Mouse (Mus musculus) olfactory bulb, adult 2 months (tissue): Measurements from ENCODE around the gene Lrrc8a. TPM values are rescaled to one million over a fixed set of nuclear protein-coding genes. Genes with fewer than 3 reads are reported as not detected.

Experiments used
- H3K27ac ChIP-seq: fragments of 200-500 bp; 2 replicates; pipeline ENCODE4 v1.5.1; 2012; ENCODE audit warnings: low read depth, low read length; ENCODE audit not compliant: insufficient read depth
- H3K4me1 ChIP-seq: fragments of 200-500 bp; 2 replicates; pipeline ENCODE4 v1.6.1; 2012; ENCODE audit warnings: low read length; ENCODE audit not compliant: control insufficient read depth, insufficient read depth
- H3K4me3 ChIP-seq: fragments of 200-500 bp; 2 replicates; pipeline ENCODE4 v1.5.1; 2012; ENCODE audit warnings: mild to moderate bottlenecking, low read depth, low read length, moderate library complexity; ENCODE audit not compliant: insufficient read depth
- CTCF ChIP-seq: fragments of 200-500 bp; IDR thresholded peaks from 2 replicates; pipeline ENCODE4 v1.5.1; 2012; ENCODE audit warnings: low read depth, mild to moderate bottlenecking, low read length, moderate library complexity; ENCODE audit not compliant: insufficient read depth
- POLR2A ChIP-seq: fragments of 200-500 bp; IDR thresholded peaks from 2 replicates; pipeline ENCODE4 v1.6.1; 2012; ENCODE audit warnings: mild to moderate bottlenecking, low read depth, low read length, moderate library complexity; ENCODE audit not compliant: insufficient read depth
- WGBS: fragments of 180-500 bp; shearing (Covaris S2); methylation state at CpG from one replicate; pipeline ENCODE4 v1.1.7; 2018; 5-methylcytosine and 5-hydroxymethylcytosine counted together
- polyA plus RNA-seq: library from polyadenylated mRNA; stranded (reverse); fragments of >200 nt; gene quantifications from 2 replicates; pipeline ENCODE4 v1.2.4, GENCODE M21; 2012; ENCODE audit warnings: low replicate concordance; ENCODE audit not compliant: missing spikeins, insufficient read depth, insufficient read length

The Lrrc8a gene
- polyA plus RNA-seq, 1 experiment = not detected

DNA sequence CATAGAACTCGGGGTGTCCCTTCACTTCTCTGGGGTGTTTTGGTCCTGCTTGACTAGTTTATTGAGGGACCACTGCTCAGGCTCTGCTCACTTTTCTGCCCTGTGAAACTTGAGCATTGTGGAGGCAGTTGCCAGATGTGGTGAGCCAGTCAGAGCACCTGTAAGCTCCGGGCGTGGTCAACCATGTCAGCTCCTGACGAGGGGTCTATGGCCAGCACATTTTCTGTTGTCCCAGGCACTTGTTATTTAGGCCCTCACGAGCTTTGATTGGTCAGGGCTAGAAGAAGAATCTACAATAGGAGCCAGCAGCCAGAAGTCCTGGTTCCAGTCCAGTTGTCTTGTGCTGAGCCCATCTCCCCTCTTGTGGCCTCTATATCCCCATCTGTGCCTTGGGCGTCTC is 26.3 kb downstream of the Lrrc8a start:
- Histone ChIP-seq H3K27ac (0 out of 2 replicates have a peak overlapping the region, but pooled peaks have one; percentile 1), H3K4me1 (peaks cover 23% of the 10 kb centered on the region), H3K4me3 (no peak overlapping the region)
- TF ChIP-seq CTCF = no peak
- TF ChIP-seq POLR2A = no peak
- WGBS = 86% methylated on average over 6 of the region's 6 CpGs

DNA sequence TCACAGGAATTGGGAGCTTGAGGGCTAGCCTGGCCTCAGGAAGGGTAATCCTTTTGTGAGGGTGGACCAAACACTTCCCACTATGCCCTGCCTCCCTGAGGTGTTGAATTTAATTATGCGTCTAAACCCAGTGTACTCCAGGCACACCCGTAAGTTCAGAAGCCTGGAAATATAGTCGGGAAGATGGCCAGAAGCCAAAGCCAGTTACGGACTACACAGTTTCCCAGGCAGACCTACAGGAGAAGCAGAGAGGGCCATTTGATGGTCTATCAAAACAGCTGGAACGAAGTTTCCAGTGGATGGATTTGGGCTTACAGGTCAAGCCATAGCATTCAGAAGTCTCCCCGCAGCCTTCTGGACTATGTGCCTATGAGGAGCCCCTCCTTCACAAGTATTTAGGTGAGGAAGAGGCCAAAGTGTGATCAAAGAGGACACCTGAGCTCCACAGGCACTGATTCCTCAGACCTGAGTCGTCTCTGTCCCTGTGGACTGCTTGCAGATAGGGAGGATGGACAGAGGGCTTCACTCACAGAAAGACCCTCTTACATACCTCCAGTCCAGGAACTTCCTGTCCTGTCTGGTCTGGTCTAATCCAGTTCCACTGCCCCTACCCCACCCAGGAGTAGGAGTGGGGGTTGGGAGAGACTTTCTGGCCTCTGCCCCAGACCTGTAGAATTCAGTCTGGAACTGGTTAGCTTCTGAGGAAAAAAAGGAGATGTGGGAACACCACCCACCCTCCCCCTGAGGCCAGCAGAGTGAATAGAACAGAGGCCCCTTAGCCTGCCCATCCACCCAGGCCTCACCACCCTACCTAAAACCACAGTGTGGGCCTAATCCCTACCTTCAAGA is 27.4 kb downstream of the Lrrc8a start:
- no peak for TF ChIP-seq POLR2A
- no peak for TF ChIP-seq CTCF
- no peak overlapping the region for H3K4me3 ChIP-seq
- WGBS = 51% methylated on average over 7 of the region's 7 CpGs
- peaks cover 20% of the 10 kb centered on the region for H3K4me1 ChIP-seq
- H3K27ac ChIP-seq = peak overlapping the region; percentile 51

DNA sequence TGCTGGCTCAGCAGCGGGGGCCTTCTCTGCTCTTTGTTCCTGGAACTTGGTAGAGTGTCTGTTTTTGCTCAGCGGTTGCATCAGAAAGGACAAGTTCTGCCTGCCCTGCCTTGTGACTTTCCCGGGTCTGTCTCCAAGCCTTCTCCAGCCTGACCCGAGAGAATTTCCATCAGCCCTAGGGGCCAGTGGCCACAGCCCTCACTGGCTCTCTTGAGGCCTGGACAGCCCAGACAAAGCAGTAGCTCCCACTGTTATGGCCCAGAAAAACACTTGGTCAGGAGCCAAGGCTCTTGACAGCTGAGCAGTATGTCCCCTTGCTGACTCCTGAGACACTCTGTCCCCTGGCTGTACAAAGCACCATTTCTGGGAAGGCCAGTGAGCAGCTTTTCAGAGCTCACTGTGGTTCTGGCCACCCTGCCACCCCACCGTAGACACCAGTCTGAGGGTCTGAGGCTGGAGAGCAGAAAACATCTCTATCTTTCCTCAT is 28.3 kb downstream of the Lrrc8a start, which contains the start of gene Phyhd1:
Gene Phyhd1 (plus strand): TSS at position 437 of the 487 bp plus-strand sequence.
- peaks cover 20% of the 10 kb centered on the region for H3K4me1 ChIP-seq
- TF ChIP-seq CTCF (no peak), POLR2A (no peak)
- WGBS = 33% methylated on average over 5 of the region's 5 CpGs
- peak within 1 kb of the TSS; percentile 84 for H3K27ac ChIP-seq
- H3K4me3 ChIP-seq = no peak within 1 kb of the TSS

DNA sequence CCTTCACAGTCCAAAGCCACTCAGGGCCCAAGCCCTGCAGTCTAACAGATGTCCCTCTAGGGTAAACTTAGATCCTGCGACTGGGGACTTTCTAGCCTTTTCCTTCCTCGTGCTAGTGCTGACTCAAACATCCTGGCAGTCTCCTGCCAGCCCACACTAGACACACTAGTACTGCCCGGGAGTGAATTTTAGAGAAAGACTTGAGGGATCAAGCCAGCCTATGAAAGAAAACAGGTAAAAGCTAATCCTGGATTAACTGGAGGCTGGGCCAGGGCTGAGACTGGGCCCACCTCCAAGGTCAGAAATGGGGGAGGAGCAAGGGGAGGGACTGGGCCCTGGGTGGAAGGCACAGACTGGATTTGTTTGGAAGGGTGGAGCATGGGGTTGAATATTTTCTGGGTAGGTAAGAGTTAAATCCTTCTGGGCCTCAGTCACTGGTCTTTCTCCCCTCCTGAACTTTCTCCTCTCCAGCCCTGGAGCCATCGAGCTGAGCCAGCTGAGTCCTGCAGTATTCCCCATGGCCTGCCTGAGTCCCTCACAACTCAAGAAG is 29.0 kb downstream of the Lrrc8a start:
- Histone ChIP-seq H3K4me1 (peaks cover 20% of the 10 kb centered on the region), H3K4me3 (no peak overlapping the region), H3K27ac (peak overlapping the region; percentile 84)
- TF ChIP-seq CTCF = no peak
- TF ChIP-seq POLR2A = no peak
- 12% methylated on average over 4 of the region's 4 CpGs for WGBS

DNA sequence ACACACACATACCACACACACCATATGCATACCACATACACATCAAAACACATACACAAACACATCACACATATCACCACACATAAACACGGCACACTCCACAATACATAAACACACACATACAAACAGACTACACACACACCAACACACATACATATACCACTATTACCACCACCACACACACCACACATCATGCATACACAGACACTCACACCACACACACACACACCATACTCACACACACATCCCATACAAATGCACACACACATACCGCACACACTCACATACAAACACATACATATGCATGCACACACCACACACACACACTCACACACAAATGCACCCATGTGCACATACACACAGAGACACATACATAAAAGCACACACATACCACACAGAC is 30.0 kb downstream of the Lrrc8a start:
- 92% methylated on average over 2 of the region's 2 CpGs for whole genome bisulfite sequencing
- no peak for TF ChIP-seq POLR2A
- no peak for TF ChIP-seq CTCF
- H3K4me3 ChIP-seq = no peak overlapping the region
- H3K27ac ChIP-seq = no peak overlapping the region
- H3K4me1 ChIP-seq = peaks cover 20% of the 10 kb centered on the region

DNA sequence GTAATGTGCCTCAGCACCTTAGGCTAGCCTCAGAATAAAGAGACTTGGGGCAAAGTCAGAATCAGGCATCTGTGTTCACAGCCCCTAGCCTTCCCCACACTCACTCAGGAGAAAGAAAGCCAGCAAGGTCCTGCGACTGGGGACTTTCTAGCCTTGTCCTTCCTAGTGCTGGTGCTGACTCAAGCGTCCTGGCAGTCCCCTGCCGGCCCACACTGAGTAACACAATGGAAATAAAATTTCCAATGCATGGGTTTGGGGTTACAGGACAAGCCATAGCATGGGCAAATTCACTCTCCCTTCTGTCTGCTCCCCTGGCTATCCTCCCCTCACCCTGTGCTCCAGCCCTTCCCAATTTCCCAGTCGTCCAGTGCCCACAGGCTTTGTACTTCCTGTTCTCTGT is 30.9 kb downstream of the Lrrc8a start:
- 56% methylated on average over 4 of the region's 4 CpGs for WGBS
- H3K4me3 ChIP-seq = no peak overlapping the region
- peaks cover 13% of the 10 kb centered on the region for H3K4me1 ChIP-seq
- TF ChIP-seq CTCF (no peak), POLR2A (no peak)
- no peak overlapping the region for H3K27ac ChIP-seq

DNA sequence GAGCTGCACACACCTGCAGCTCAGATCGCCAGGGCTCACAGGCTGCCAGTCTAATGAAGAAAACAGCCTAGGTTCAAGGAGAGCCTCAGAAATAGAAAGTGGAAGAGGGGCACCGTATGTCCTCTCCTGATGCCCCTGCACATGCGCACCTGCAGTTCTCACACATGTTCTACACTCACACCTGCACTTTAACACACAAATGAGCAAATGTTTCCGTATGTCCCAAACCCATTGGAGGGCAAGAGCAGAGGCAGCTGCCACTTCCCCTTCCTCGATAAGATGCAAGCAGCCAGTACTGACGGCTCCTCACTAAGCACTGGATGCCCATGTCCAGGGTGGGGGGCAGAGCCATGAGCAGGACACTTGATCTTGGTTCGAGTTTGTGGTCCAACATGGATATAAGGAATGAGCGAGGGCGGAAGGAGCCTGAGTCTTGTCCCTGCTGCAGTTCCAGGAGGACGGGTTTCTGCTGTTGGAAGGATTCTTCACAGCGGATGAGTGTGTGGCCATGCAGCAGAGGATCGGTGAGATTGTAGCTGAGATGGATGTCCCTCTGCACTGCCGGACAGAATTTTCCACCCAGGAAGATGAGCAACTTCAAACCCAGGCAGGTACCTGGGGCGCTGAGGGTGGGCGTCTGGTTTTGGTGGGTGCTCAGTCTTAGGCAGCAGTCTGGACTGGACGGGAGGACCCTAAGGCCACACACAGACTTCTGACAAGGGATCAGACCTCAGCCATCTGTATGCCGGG is 31.9 kb downstream of the Lrrc8a start:
- TF ChIP-seq CTCF = no peak
- TF ChIP-seq POLR2A = no peak
- H3K27ac ChIP-seq = 0 out of 2 replicates have a peak overlapping the region, but pooled peaks have one; percentile 8
- peaks cover 13% of the 10 kb centered on the region for H3K4me1 ChIP-seq
- 82% methylated on average over 17 of the region's 17 CpGs for WGBS
- no peak overlapping the region for H3K4me3 ChIP-seq

DNA sequence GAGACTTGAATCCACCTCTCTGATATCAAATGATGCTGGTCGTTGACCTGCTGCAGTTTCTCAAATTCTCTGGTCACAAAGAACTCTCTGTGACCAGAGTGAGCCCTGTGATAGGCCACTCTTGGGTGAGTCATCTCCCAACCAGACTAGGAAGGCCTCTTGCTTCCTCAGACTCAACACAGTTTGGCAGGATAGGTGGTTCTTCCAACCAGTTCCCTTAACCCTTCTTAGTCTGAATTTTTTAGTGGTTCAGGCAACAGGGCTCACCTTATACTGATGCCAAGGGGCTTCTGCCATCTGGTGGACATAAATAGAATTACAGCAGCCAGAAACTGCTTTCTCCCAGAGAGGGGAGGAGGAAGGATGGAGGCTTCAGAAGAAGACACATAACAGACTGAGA is 32.6 kb downstream of the Lrrc8a start:
- TF ChIP-seq POLR2A (no peak), CTCF (no peak)
- H3K4me1 ChIP-seq = peaks cover 13% of the 10 kb centered on the region
- H3K27ac ChIP-seq = 0 out of 2 replicates have a peak overlapping the region, but pooled peaks have one; percentile 8
- H3K4me3 ChIP-seq = no peak overlapping the region
- WGBS = 3% methylated on average over 1 of the region's 1 CpGs
